Mouse (Mus musculus) forebrain, embryonic 13.5 days (tissue): Measurements from ENCODE around the gene Uhrf1bp1. TPM values are rescaled to one million over a fixed set of nuclear protein-coding genes. Genes with fewer than 3 reads are reported as not detected.
A peak's percentile ranks its signal among the peaks of the same experiment; 100 is the strongest.
"Not testable (repeated sequence)": the region's sequence is repeated elsewhere in the genome, so short reads cannot be mapped to it uniquely, and the experiment has no call there.

Source experiments
- ATAC-seq: fragments of 200-750 bp; cut with Nextera tagmentation; 2 replicates; pipeline ENCODE4 v1.8.0; 2017
- H3K27ac ChIP-seq: fragments of 300-500 bp; sonication (generic); 2 replicates; pipeline ENCODE4 v1.5.1; 2015; ENCODE audit warnings: inconsistent platforms, mild to moderate bottlenecking, moderate library complexity
- H3K27me3 ChIP-seq: fragments of 300-500 bp; sonication (generic); 2 replicates; pipeline ENCODE4 v1.6.1; 2015; ENCODE audit warnings: mild to moderate bottlenecking, inconsistent platforms
- H3K36me3 ChIP-seq: fragments of 300-500 bp; sonication (generic); 2 replicates; pipeline ENCODE4 v1.6.1; 2015; ENCODE audit warnings: mild to moderate bottlenecking, inconsistent platforms; ENCODE audit not compliant: poor library complexity, severe bottlenecking
- H3K4me1 ChIP-seq: fragments of 300-500 bp; sonication (generic); 2 replicates; pipeline ENCODE4 v1.6.1; 2015; ENCODE audit warnings: inconsistent platforms
- H3K4me2 ChIP-seq: fragments of 300-500 bp; sonication (generic); 2 replicates; pipeline ENCODE4 v1.6.1; 2015; ENCODE audit warnings: inconsistent platforms, mild to moderate bottlenecking, moderate library complexity
- H3K4me3 ChIP-seq: fragments of 300-500 bp; sonication (generic); 2 replicates; pipeline ENCODE4 v1.5.1; 2015; ENCODE audit warnings: mild to moderate bottlenecking, inconsistent platforms
- H3K9ac ChIP-seq: fragments of 300-500 bp; sonication (generic); 2 replicates; pipeline ENCODE4 v1.6.1; 2015; ENCODE audit warnings: mild to moderate bottlenecking, inconsistent platforms
- H3K9me3 ChIP-seq: fragments of 300-500 bp; sonication (generic); replicated peaks from 2 replicates; pipeline ENCODE4 v1.6.1; 2016; ENCODE audit warnings: inconsistent platforms
- WGBS: fragments of 180-500 bp; shearing (Covaris S2); methylation state at CpG from one replicate; pipeline ENCODE4 v1.1.7; 2015; 5-methylcytosine and 5-hydroxymethylcytosine counted together
- polyA plus RNA-seq: library from polyadenylated mRNA; unstranded; fragments of >200 nt; fragmentation: Nextera tagmentation; extraction: Ambion mirVana; gene quantifications from 2 replicates; pipeline ENCODE4 v1.2.1, GENCODE M21; 2015

Uhrf1bp1 gene
- polyA plus RNA-seq, 1 experiment from 2014 or later: 4.7 TPM

GRCm38 (mm10) chr17:27823142-27823905 is 32.9 kb upstream of the Uhrf1bp1 start:
- 0 out of 2 replicates have a peak, but pooled peaks cover 5% of the 10 kb centered on the region for H3K27me3 ChIP-seq
- ATAC-seq: no peak
- no peaks in the 10 kb centered on the region for H3K36me3 ChIP-seq
- H3K4me2 ChIP-seq: no peak overlapping the region
- peaks cover 34% of the 10 kb centered on the region for H3K4me1 ChIP-seq
- H3K9me3 ChIP-seq: no peaks in the 10 kb centered on the region
- 83% methylated on average over 9 of the region's 9 CpGs for WGBS
- no peak overlapping the region for H3K4me3 ChIP-seq
- no peak overlapping the region for H3K9ac ChIP-seq
- no peak overlapping the region for H3K27ac ChIP-seq

DNA sequence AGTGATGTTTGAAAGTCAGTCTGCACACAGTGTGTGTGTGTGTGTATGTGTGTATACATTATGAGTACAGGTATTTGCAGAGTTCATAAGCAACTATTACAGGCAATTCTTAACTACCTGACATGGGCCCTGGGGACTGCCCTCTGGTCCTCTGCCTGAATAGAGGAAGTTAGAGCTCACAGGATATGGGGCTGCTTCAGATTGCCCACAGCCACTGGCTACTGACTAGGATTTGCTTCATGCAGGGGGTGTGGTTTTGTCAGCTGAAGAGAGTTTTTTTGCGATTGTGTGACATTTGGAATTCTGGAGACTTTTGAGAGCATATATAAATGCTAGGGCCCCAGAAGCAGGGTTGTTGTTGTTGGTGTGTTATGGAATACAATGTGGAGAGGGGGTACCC is 31.3 kb upstream of the Uhrf1bp1 start:
- Histone ChIP-seq H3K27me3 (peaks cover 17% of the 10 kb centered on the region; the same call in 1 of the 2 replicates), H3K36me3 (no peaks in the 10 kb centered on the region), H3K4me3 (no peak overlapping the region), H3K9ac (no peak overlapping the region), H3K27ac (no peak overlapping the region), H3K4me1 (peaks cover 17% of the 10 kb centered on the region), H3K9me3 (no peaks in the 10 kb centered on the region), H3K4me2 (no peak overlapping the region)
- no peak for ATAC-seq
- WGBS: 54% methylated on average over 1 of the region's 1 CpGs

GRCm38 (mm10) chr17:27825539-27825938 is 30.7 kb upstream of the Uhrf1bp1 start:
- Histone ChIP-seq H3K9ac (no peak overlapping the region), H3K9me3 (no peaks in the 10 kb centered on the region), H3K27me3 (peaks cover 17% of the 10 kb centered on the region; the same call in 1 of the 2 replicates), H3K4me2 (0 out of 2 replicates have a peak overlapping the region, but pooled peaks have one; percentile 51), H3K27ac (no peak overlapping the region), H3K36me3 (no peaks in the 10 kb centered on the region), H3K4me1 (peaks cover 17% of the 10 kb centered on the region), H3K4me3 (no peak overlapping the region)
- WGBS: 37% methylated on average over 3 of the region's 3 CpGs
- ATAC-seq: no peak

GRCm38 (mm10) chr17:27825984-27826905 is 30.0 kb upstream of the Uhrf1bp1 start:
- WGBS: 3% methylated on average over 22 of the region's 22 CpGs
- Histone ChIP-seq H3K9ac (0 out of 2 replicates have a peak overlapping the region, but pooled peaks have one; percentile 34), H3K9me3 (no peaks in the 10 kb centered on the region), H3K4me2 (peak overlapping the region; percentile 51), H3K4me3 (peak overlapping the region; percentile 18; the same call in 1 of the 2 replicates), H3K27ac (no peak overlapping the region), H3K36me3 (no peaks in the 10 kb centered on the region), H3K27me3 (peaks cover 17% of the 10 kb centered on the region; the same call in 1 of the 2 replicates), H3K4me1 (peaks cover 13% of the 10 kb centered on the region)
- ATAC-seq: no peak

DNA sequence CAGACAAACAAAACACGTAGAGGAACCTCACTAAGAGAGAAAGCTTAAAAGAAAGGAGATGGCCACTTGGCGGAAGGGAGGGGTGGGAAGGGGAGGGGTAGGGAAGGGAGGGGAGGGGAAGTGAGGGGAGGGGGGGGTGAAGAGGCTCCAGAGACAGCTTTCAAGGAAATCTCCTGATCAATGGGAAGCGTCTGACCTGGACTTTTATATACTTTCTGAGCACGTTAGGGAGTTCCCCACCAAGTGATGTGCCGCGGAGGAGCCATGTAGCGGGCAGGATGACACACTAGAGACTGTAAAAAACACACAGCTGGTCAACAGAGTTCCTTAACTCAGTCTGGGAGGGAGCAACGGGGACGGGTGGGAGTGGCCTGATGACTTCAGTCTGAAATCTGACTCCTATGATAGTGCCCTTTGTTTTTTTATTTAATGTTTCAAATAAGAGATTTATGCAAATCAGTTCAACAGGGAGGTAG is 29.3 kb upstream of the Uhrf1bp1 start:
- H3K9me3 ChIP-seq: no peaks in the 10 kb centered on the region
- H3K4me1 ChIP-seq: peaks cover 11% of the 10 kb centered on the region
- H3K27ac ChIP-seq: no peak overlapping the region
- H3K36me3 ChIP-seq: no peaks in the 10 kb centered on the region
- WGBS: 3% methylated on average over 9 of the region's 9 CpGs
- peaks cover 17% of the 10 kb centered on the region; the same call in 1 of the 2 replicates for H3K27me3 ChIP-seq
- H3K4me2 ChIP-seq: peak overlapping the region; percentile 51
- no peak for ATAC-seq
- H3K9ac ChIP-seq: peak overlapping the region; percentile 34; the same call in 1 of the 2 replicates
- no peak overlapping the region for H3K4me3 ChIP-seq

DNA sequence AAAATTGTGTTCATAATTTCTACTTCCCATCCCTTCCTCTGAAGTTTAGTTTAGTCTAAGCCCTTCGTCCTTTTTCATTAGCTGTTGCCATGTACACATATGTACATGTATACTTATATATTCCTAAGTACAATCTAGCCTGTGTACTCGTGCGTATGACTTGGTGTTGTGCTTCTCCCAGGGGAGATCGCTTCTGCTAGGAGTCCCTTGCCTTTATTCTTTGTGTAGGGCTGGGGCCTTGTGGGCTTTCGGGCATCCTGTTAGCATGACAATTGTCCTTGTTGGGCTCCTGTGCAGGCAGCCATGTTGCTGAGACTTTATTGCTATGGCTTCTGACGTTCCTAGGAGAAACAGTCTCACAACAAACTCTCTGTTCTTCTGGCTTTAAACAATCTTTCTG is 28.7 kb upstream of the Uhrf1bp1 start:
- no peaks in the 10 kb centered on the region for H3K36me3 ChIP-seq
- 15% methylated on average over 6 of the region's 6 CpGs for WGBS
- ATAC-seq: no peak
- no peak overlapping the region for H3K27ac ChIP-seq
- H3K4me2 ChIP-seq: no peak overlapping the region
- 0 out of 2 replicates have a peak overlapping the region, but pooled peaks have one; percentile 35 for H3K9ac ChIP-seq
- peaks cover 11% of the 10 kb centered on the region for H3K4me1 ChIP-seq
- no peak overlapping the region for H3K4me3 ChIP-seq
- no peaks in the 10 kb centered on the region for H3K9me3 ChIP-seq
- H3K27me3 ChIP-seq: peaks cover 17% of the 10 kb centered on the region; the same call in 1 of the 2 replicates

- 51% methylated on average over 7 of the region's 7 CpGs for WGBS
- H3K36me3 ChIP-seq: no peaks in the 10 kb centered on the region
- H3K27me3 ChIP-seq: peaks cover 22% of the 10 kb centered on the region; the same call in 1 of the 2 replicates
- H3K9me3 ChIP-seq: no peaks in the 10 kb centered on the region
- no peak overlapping the region for H3K27ac ChIP-seq
- no peak overlapping the region for H3K9ac ChIP-seq
- no peak for ATAC-seq
- H3K4me2 ChIP-seq: no peak overlapping the region
- peaks cover 11% of the 10 kb centered on the region for H3K4me1 ChIP-seq
- H3K4me3 ChIP-seq: no peak overlapping the region
Measured at GRCm38 (mm10) chr17:27830411-27830810, 25.8 kb upstream of the Uhrf1bp1 start.

GRCm38 (mm10) chr17:27837850-27838249 is 18.4 kb upstream of the Uhrf1bp1 start, which contains the start of gene Snrpc:
TSS of gene Snrpc (plus strand) at chr17:27838150.
- H3K27ac ChIP-seq, H3K4me3 ChIP-seq, H3K9me3 ChIP-seq, ATAC-seq, H3K4me2 ChIP-seq, H3K9ac ChIP-seq: not testable (repeated sequence)
- peaks cover 16% of the 10 kb centered on the region for H3K4me1 ChIP-seq
- H3K36me3 ChIP-seq: peaks cover 11% of the 10 kb centered on the region
- H3K27me3 ChIP-seq: peaks cover 13% of the 10 kb centered on the region; the same call in 1 of the 2 replicates
- 84% methylated on average over 4 of the region's 4 CpGs for WGBS

DNA sequence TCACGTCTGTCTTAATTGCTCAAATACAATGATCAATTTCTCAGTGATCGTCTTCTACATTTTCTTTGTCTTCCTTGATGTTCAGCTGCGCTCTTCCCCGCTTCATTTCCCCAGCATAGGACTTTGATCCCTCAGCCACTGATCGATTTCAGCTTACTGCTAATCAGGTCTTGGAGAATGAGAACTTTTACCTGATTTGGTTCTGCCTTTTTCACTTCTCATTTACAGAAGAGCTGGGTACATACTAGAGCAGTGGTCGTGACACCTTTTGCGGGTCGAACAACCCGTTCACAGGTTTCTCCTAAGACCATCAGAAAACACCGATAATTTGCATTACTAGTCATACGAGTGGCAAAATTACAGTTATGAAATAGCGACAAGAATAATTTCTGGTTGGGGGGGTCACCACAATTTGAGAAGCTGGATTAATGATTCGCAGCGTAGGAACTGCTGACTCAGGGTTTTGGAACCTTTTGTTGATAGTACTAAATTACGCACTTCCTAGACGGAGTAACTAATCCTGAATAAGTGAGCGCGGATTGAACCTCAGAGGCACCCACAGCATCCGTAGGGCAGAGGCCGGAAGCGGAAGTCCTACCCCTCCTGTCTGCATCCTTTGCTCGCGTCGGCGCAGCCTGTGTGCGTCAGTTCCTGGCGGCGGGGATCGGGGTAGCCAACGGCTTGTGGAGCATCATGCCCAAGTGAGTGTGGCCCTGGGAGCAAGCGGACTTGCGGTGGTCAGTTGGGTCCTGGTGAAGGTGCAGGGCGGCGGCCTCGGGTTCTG is 16.6 kb upstream of the Uhrf1bp1 start:
- Histone ChIP-seq H3K4me1 (peaks cover 16% of the 10 kb centered on the region), H3K27me3 (peaks cover 11% of the 10 kb centered on the region; the same call in 1 of the 2 replicates), H3K4me2 (peak overlapping the region; percentile 70), H3K9ac (peak overlapping the region; percentile 85), H3K9me3 (no peaks in the 10 kb centered on the region), H3K27ac (0 out of 2 replicates have a peak overlapping the region, but pooled peaks have one; percentile 25), H3K4me3 (peak overlapping the region; percentile 82), H3K36me3 (peaks cover 28% of the 10 kb centered on the region)
- peak; percentile 99 for ATAC-seq
- 3% methylated on average over 35 of the region's 35 CpGs for WGBS

- ATAC-seq: no peak
- 92% methylated on average over 1 of the region's 1 CpGs for WGBS
- peaks cover 95% of the 10 kb centered on the region for H3K36me3 ChIP-seq
Measured at GRCm38 (mm10) chr17:27848351-27848750, 7.9 kb upstream of the Uhrf1bp1 start.

GRCm38 (mm10) chr17:27851076-27851475 is 5.2 kb upstream of the Uhrf1bp1 start:
- Histone ChIP-seq H3K9ac (no peak overlapping the region), H3K36me3 (peaks cover 81% of the 10 kb centered on the region), H3K9me3 (no peaks in the 10 kb centered on the region), H3K27me3 (no peaks in the 10 kb centered on the region), H3K4me2 (no peak overlapping the region), H3K4me1 (no peaks in the 10 kb centered on the region), H3K27ac (no peak overlapping the region), H3K4me3 (no peak overlapping the region)
- no peak for ATAC-seq
- 90% methylated on average over 3 of the region's 3 CpGs for WGBS

More at GRCm38 (mm10) chr17:27848351-27848750, 7.9 kb upstream of the Uhrf1bp1 start:
- H3K9ac ChIP-seq: no peak overlapping the region
- H3K27ac ChIP-seq: no peak overlapping the region
- H3K27me3 ChIP-seq: no peaks in the 10 kb centered on the region
- no peak overlapping the region for H3K4me2 ChIP-seq
- no peaks in the 10 kb centered on the region for H3K9me3 ChIP-seq
- no peak overlapping the region for H3K4me3 ChIP-seq
- H3K4me1 ChIP-seq: no peaks in the 10 kb centered on the region
